Mouse (Mus musculus): Measurements from ENCODE around the gene Nrcam. TPM values are rescaled to one million over a fixed set of nuclear protein-coding genes. Genes with fewer than 3 reads are reported as not detected.
"Not testable (repeated sequence)": the region's sequence is repeated elsewhere in the genome, so short reads cannot be mapped to it uniquely, and the experiment has no call there.

The Nrcam gene
- total RNA-seq (2015), result 0.37 TPM in 1 of 2 replicates, not detected in the other
- 0.10 and 0.21 TPM in 2 replicates for total RNA-seq (2017)

DNA sequence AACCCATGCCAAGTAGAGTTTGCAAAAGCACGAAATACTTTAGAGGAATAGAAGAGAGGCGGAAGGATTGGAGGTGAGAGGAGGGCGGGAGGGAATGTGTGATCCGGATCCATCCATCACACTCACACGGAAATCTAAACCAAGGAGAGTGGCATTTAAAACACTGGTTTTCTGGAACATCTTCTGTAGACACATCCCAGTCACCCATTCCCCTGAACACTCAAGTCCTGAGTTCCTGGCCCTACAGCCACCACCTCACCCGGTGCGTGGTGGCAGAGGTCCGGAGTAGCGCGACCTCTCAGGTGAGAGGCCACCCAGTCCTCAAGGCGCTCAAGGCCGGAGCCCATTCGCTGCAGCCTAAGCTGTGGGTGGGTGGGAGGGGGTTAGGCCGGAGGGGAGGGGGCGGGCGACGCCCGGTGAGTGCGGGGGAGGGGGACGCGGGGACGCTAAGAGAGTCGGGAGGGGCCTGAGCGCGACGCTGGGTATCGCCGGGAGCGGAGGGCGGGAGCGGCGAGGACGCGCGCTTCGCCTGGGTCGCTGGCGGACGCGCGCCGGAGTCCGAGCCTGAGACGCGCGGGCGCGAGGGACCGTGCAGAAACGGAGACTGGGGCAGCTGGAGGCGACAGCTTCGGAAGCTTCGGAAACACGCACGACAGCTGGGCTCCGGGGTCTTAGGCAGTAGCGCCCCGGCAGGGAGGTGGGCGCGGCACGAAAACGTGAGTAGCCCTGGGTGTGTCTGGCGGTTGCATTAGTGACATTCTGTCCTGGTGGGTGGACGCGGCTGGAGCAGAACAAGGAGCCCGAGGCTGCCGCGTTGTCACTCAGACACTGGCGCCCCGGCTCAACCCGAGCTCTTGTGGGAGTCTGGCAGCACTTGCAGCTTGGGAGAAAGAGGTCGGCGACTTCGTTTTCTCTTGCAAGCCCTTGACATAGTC is at the start of gene Nrcam:
Nrcam (plus strand) TSS at position 505 of the 935 bp plus-strand sequence.
- peak; percentile 59 for ATAC-seq (replicated peaks; ENCODE audit: poor library complexity)

DNA sequence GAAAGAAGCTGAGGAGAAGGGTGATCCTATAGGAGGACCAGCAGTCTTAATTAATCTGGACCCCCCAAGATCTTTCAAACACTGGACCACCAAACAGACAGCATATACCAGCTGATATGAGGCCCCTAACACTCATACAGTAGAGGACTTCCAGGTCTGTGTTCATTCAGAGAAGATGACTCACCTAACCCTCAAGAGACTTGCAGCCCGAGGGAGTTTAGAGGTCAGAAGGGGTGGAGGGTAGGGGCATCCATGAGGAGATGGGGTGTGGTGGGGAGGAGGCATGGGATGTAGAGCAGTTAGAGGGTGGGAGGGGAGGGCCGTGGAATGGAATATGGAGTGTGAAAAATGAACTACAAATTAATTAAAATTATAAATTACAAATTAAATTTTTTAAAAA is 48.5 kb upstream of the Nrcam start:
- not testable (repeated sequence) for ATAC-seq (replicated peaks; ENCODE audit: poor library complexity)

DNA sequence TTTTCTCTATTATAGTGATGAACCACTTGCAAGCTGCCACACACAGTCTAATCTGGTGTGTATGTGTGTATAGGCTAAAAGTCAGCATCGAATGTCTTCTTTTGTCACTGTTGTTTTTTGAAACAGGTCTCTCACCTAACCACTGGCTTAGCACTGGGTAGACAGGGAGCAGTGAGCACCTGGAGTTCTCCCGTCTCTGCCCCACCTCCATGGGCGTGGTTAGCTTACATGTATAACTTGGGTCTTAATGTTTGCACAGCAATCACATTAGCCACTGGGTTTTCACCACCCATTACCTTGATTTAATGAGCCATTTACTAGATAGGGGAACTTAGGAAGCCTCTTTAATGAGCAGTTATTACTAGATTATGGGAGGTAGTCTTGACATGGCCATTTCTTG is 47.2 kb upstream of the Nrcam start:
- no peak for ATAC-seq (replicated peaks; ENCODE audit: poor library complexity)

DNA sequence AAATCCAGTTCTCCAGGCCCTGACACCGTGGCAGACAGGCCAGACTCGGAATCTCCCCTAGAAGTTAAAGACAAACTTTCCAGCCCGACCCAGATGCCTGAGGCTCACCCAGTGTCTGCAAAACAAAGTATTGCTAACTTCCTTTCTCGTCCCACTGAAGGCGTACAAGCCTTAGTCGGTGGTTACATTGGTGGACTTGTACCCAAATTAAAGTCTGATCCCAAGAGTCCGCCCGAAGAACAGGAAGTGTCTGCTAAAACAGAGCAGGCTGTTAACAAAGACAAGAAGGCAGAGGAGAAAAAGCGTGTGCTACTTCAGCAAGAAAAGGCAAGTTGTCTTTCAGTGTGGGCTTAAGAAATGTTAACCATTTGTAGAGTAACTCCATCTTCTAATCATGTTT is 45.3 kb upstream of the Nrcam start:
- ATAC-seq (replicated peaks; ENCODE audit: poor library complexity), result peak; percentile 59

DNA sequence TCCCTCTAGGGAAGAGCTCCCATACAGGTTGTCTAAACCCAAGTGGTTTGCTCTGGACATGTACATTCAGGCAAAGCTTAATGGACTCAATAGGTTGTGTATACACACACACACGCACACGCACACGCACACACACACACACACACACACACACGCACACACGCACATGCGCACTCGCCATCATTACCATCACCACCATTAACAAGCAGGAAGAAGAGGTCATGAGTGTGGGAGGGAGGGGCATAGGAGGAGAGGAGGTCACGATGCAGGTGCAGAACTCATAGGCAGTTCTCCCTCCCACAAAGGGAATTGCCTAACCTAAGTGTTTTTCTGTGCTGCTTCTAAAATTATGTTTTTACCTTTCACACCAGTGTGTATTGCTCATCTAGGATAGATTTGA is 41.7 kb upstream of the Nrcam start:
- peak; percentile 35; the same call in 1 of the 2 replicates for ATAC-seq (replicated peaks; ENCODE audit: poor library complexity)

DNA sequence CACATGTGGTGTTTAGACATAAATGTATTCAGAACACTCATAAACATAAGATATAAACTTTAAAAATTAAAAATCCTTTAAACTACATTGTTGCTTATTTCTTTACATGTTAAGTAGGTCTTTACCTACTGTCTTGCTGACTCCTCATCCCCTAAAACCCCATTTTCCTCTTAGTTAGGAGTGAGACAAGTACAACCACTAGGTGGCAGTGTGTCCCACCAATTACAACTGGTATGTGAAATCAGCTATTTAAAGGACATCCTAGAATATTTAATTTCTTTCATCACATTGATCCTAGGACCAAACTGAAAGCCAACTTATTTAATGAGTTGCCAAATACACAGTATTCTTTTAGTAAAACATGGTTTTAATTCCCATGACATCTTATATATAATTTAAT is 36.4 kb upstream of the Nrcam start:
- peak; percentile 98 for ATAC-seq (replicated peaks; ENCODE audit: poor library complexity)

DNA sequence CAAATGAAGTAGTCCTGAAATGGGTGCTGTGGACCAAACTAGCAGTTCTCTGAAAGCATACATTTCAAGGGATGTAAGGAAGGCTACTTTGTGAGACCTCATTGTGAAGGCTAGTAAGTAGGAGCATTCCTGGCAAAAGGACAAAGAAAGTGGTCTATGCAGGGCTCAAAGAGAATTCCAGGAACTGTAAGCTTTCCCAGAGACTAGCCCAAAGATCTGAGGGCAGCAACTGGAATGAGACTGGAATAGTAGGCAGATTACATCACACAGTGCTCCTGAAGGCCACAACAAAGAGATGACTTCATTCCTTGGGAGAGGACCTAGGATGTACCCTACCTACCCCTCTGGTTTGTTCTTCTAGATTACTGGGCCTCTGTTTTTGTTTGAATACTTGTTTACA is 27.9 kb upstream of the Nrcam start:
- no peak for ATAC-seq (replicated peaks; ENCODE audit: poor library complexity)

DNA sequence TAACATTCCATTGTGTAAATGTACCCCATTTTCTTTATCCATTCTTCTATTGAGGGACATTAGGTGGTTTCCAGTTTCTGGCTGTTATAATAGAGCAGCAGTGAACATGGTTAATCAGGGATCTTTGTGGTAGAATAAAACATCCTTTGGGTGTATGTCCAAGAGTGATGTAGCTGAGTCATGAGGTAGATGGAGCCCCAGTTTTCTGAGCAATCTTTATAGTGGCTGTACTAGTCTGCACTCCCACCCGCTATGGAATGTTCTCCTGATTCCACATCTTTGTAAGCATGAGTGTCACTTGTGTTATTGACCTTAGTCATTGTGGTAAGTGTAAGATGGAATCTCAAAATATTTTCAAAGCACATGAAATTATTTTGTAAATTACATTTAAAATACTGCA is 24.7 kb upstream of the Nrcam start:
- ATAC-seq (replicated peaks; ENCODE audit: poor library complexity), result no peak

DNA sequence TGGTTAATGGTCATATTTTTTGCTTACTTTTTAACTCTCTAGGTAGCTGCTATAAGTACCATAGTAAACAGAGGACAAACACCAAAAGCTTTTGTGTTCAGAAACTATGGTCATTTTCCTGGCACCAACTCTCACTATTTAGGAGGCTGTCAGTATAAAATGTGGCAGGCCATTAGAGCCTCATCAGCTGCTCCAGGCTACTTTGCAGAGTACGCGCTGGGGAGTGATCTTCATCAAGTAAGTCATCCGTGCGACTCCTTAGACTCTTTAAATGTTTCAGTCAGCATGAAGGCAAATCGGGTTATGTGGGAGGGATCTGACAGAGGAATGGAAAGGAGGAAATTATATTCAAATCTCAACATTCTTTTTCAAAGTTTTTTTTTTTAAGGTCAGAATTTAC is 23.8 kb upstream of the Nrcam start:
- no peak for ATAC-seq (replicated peaks; ENCODE audit: poor library complexity)

DNA sequence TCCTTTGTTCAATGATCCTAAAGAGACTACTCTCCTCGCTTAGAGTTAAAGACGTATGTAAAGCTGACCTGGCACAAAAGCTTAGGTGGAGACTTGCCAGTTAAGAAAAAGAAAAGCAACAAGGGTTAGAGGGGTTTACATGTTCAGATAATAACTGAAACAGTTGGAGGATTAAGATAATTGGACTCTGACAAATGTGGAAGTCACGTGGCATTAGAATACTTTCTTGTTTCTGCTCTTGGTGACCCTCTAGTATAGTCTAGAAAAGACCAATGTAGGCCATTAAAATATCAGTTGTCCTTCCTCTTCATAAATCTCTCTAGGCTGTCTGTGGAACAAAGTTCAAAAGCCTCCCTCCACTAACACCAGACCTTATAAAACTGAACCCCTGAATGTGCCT is 20.5 kb upstream of the Nrcam start:
- ATAC-seq (replicated peaks; ENCODE audit: poor library complexity), result peak; percentile 44

DNA sequence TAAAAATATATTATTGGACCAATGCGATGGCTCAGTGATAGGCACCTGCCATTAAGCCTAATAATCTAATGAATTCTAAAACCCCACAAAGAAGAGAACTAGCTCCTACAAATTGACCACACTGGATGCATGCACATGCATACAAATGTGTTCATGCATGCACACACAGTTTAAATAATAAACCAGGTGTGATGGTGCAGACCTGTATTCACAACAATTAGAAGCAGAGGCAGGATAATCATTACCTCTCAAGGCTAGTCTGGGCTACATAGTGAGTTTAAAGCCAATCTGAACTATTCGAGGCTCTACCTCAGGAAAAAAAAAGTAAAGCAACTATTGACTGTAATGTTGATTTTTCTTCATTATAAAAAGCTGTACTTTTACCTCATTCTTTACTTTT is 13.5 kb upstream of the Nrcam start:
- ATAC-seq (replicated peaks; ENCODE audit: poor library complexity), result no peak

DNA sequence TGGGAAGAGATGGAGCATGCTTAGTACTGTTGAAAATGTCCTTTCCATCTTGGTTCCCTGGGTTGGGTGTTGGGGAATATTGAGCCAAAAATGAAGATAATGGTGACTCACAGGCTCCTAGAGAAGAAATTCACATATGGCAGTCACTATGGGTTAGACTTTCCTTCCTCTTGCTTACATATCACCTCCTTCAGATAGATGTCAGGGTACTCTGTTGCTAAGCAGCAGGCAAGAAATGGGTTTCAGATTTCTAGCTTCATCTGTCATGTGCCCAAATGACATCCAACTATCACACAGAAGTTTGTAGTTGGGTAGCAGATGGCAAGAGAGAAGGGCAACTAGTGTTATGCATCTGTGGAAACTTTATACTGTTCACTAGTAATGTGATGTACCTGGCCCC is 3.6 kb upstream of the Nrcam start:
- ATAC-seq (replicated peaks; ENCODE audit: poor library complexity), result no peak

DNA sequence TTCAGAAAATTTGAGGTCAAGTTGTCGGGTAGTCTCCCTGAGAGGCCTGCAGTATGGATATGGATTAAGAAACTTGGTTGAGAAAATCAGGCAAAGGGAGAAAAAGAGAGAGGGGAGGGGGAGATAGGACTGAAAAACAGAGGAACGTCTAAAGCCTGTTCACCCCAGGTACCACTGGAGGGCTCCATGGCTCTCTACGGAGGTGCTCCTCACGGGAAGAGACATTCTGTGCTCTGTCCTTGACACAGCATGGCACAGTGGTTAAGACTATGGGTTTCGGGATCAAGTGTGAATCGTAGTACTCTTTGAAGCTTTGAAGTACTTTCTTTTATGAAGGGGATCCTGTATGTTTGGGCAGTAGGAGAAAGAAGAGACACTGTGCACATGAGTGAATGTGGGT is 1.2 kb upstream of the Nrcam start:
- 0 out of 2 replicates have a peak, but pooled peaks have one; percentile 35 for ATAC-seq (replicated peaks; ENCODE audit: poor library complexity)

DNA sequence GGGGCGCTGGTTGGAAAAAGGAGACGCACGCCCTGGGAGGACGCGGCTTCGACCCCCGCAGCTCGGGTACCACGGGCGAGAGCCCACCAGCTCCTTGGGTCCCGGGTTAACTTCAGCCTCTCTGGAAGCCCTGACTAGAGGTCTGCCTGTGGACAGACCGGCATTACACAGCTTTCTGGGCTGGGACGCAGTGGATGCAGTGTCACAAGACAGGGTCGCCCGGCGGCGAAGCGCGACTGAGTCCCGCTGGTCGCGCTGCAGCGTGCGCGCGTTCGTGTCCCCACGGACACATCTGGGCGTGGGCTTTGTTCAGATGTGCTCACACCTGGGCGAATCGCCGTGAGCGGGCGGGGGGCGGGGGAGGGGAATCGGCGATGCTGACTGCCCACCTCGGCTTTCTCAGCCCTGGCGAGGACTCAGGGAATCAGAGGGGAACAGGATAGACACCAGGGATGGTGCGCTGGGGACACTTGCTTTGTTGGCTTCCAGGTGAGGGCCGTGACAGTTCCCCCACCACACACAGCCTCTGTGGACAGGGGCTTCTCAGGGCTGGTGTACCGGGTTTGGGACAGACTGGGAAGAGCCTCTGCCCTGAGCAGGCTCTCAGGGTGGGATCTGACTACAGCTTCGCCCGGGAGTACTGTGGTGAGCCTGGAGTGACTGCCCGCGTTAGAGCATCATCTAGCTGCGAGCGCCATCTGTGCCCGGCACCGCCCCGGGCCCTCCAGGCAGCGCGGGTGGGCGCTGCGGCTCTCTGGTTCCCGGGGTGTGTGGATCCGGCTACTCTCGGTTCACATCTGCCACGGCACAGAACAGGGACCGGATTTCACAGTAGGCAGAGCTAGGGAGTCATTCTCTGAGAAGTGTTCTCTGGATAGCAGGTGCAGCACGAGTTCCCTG is 881 bp downstream of the Nrcam start:
- ATAC-seq (replicated peaks; ENCODE audit: poor library complexity), result peak; percentile 30

DNA sequence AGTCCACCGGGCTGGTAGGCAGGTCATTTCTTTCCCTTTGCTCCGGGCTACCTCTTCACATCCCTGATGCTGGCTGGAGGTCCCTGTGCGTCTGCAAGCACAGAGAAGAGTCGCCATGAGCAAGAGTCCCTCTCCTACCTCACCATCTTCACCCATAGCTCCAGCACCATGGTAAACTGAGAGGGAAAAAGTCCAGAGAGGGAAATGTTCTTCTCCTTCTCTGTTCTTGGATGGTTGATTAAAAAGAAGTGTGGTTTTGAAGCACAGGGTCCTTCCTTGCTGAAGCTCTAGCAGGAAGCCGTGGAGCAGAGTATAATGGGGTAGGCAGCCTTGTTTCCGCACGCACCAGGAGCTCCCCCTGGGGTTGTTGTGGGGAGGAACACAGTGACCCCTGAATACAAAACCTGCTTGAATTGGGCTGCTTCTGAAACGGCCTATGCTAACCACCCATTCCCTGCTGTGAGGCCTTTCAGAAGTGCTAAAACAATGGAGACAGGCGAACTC is 1.6 kb downstream of the Nrcam start:
- peak; percentile 32; the same call in 1 of the 2 replicates for ATAC-seq (replicated peaks; ENCODE audit: poor library complexity)

DNA sequence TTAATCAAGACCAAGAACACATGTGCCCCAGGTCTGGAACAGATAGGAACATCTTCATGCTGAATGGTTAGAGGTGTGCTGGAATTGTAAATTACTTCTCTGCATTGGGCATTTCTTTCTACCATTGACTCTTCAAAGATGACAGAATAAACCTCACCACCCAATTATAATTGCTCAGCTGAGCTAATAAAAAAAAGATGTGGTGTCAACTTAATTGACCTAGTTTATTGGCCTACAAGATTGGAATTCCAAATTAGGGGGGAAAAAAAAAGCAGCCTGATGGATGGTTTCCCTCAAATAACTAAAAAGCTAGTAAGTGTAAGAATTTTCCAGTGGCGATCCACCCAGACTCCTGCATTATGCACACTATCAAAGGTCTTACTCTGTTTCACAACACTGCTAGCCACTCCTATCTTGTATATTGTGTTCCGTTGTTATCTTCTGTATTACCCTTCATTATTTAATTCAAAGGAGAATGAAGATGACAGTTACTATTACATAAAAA is 8.5 kb downstream of the Nrcam start:
- ATAC-seq (replicated peaks; ENCODE audit: poor library complexity), result no peak

DNA sequence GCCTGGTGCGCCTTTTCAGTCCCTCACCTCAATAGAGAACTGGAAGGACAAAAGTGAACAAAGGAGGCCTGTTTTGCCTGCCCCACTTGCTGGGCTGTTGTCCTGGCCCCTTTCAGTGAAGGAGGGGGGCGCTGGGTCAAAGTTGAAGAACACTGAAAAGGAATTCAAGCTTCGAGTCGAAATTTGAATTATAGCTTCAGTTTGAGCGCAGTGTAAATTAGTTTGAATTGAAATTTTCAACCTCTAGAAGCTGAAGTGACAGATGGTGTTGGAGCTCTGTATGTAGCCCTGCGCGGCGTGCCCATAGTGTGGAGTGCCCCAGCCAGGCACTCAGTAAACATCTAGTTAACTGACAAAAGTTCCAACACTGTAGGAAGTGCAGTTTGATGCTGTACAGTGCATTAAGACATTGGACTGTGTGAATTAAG is 9.5 kb downstream of the Nrcam start:
- no peak for ATAC-seq (replicated peaks; ENCODE audit: poor library complexity)

DNA sequence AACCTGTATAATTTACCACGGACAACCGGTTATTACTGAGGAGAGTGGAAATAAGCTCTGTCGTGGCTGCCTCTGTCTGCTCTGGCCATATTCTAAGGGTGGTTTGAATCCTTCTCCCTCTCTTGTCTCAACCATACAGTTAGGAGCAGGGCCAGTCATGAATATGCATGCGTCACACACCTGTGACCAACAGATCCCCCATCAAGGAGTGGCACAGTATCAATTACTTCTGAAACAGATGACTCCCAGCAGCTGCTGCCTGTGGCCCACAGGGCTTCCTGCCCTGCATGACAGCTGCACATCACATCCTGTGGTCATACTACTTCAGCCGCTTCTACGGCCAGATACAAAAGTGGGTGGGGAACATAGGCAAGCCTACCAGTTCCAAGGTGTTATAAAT is 15.4 kb downstream of the Nrcam start:
- ATAC-seq (replicated peaks; ENCODE audit: poor library complexity), result no peak

DNA sequence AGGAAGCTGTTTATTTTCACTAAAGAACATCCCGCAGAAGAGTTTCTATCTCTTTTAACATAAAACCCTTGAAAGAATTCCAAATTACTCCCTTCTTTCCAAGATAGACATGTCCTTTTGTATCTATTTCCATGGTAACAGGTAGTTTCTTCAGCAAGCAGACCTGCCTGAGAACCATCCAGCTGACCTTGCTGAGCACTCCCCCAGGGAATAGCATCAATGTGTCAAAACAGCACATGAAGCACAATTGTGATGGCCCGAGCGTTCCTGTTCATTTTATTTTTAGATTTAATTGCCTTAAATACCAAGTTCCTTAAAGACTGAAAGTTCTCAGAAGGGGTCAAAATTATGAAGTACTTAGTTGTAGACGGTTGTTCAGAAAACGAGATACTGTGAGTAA is 16.6 kb downstream of the Nrcam start:
- no peak for ATAC-seq (replicated peaks; ENCODE audit: poor library complexity)

DNA sequence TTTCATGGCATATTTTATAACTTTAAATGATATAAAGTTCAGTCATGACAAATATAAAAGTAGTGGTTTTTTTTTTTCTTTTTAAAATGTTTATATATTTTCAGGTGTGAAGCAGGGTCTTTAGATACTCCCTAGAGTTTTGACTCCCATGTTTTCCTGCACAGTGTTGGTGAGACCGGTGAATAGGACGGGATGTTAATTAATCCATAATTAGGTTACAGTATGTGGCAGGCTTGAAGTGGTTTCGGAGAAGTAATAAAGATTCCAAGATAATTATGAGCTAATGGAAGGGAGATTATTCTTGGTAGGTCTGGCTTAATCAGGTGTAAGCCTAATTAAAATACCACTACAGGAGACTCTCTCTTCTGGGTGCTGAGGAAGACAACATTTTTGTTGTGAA is 17.5 kb downstream of the Nrcam start:
- ATAC-seq (replicated peaks; ENCODE audit: poor library complexity), result no peak

DNA sequence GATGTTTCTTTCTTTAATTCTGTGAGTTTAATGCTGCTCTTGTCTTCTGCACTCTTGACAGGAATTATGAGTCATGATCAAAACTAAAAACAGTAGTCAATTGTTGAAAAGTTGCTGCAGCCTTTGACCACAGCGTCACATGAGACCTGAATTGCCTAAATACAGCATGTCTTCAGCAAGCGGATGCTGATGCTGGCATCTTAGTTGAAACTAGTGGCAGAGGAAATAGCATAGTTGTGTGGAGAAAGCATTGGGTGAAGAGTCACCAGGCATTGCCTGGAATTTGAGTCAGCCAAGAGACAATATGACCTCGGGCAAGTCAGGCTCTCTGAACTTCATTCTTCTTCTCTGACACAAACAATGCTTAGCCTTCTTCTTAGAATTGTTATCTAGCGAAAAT is 26.4 kb downstream of the Nrcam start:
- ATAC-seq (replicated peaks; ENCODE audit: poor library complexity), result no peak

Data from megakaryocyte progenitor cell, adult 5-6 weeks (primary cell).